Mouse (Mus musculus) telencephalon, adult 2 months (tissue): ENCODE data around the gene Galntl5.
"Not testable (repeated sequence)": the region's sequence is repeated elsewhere in the genome, so short reads cannot be mapped to it uniquely, and the experiment has no call there.

Experiments used
- DNase-seq: peaks from one replicate; pipeline ENCODE4 v3.0.0-alpha.2; 2011; ENCODE audit warnings: low read depth, low spot score

Galntl5 gene

DNA sequence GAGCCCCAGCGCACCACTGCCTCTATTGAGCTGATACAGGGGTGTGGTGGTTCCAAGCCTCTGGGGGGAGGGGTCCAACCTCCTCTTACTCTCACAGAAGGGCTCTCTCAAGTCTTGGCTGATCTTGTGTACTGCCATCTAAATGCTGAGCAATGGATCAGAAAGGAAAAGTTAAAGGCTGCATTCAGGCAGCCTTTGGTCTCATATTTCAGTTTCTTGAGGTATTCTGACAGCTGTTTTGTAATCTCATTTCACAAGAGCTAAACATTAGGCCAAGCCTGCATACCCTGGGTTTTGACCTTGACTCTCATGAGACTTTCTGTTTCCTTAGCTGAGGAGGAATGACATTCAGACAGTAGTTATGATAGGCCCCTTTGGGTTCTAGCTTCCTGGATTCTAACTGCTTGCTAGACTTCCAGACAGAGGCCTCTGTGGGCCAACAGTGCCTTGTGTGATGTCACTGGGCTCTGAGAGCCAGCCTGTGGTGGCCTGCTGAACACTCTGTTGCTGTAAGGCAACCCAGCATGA, at the start of gene Galntl5:
TSS of gene Galntl5 (plus strand) at position 457 of the 528 bp plus-strand sequence.
- DNase-seq: no peak

GRCm38 (mm10) chr5:25146705-25147104, 34.6 kb upstream of the Galntl5 start:
- no peak for DNase-seq

DNA sequence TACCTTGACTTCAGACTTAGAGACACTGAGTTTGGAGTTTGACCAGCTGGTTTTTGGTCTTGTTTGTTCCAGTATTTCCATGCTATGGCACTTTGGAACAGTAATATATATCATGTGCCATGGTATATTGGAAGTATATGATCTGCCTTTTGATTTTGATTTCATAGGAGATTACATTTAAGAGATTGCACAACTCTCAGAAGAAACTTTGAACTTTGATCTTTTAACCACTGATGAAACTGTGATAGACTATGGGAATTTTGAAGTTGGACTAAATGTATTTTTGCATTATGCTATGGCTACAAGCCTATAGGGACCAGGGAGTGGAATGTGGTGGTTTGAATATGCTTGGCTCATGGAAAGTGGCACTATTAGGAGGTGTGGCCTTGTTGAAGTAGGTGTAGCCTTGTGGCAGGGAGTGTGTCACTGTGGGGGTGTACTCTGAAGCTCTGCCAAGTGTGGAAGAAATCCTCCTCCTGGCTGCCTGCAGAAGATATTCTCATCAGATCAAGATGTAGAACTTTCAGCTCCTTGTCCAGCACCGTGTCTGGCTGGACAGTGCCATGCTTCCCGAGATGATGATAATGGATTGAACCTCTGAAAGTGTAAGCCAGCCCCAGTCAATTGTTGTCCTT, 31.8 kb upstream of the Galntl5 start:
- DNase-seq: no peak

GRCm38 (mm10) chr5:25153491-25153890, 27.8 kb upstream of the Galntl5 start:
- no peak for DNase-seq

GRCm38 (mm10) chr5:25153996-25154395, 27.3 kb upstream of the Galntl5 start:
- DNase-seq: no peak

GRCm38 (mm10) chr5:25154823-25155222, 26.4 kb upstream of the Galntl5 start:
- no peak for DNase-seq

- no peak for DNase-seq
Observed at GRCm38 (mm10) chr5:25155351-25155750, 25.9 kb upstream of the Galntl5 start.

DNA sequence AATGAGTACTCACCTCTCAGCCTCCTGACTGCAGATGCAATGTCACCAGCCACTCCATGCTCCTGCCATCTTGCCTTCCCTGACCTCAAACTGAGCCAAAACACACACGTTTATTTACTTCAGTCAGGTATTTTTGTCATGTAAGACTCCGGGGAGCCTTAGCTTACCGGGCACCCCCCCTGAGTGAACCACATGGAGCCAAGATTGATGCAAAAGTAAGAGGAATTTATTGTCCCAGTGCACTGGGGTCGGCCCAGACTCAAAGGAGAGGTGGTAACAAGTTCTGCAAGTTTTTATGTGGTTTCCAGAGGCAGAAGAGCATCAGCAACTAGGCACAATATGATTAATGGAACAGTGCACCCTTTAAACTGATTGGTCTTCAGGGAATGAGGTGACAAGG, 24.1 kb upstream of the Galntl5 start:
- no peak for DNase-seq

- DNase-seq: peak; percentile 81
Observed at GRCm38 (mm10) chr5:25160515-25160914, 20.7 kb upstream of the Galntl5 start.

- no peak for DNase-seq
Observed at GRCm38 (mm10) chr5:25162981-25163380, 18.3 kb upstream of the Galntl5 start.

- no peak for DNase-seq
Observed at GRCm38 (mm10) chr5:25163938-25164337, 17.3 kb upstream of the Galntl5 start.

DNA sequence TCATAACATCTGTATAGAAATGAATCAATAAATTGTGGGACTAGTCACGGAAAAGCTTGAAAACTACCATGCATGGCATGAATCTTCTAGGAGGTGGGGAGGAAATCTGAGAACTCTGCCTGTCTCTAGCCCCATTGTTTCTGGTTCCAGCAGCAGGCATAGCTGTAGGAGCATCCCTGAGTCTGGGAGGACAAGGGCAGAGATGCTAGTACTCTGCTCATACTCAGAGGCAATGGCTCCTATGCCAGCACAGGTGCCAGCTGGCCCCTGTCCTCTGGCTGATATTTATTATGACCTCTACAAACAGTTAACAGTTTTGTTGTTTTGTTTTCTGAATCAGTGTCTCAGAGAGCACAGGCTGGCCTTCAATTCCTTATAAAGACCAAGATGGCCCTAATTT, 16.9 kb upstream of the Galntl5 start:
- DNase-seq: no peak

DNA sequence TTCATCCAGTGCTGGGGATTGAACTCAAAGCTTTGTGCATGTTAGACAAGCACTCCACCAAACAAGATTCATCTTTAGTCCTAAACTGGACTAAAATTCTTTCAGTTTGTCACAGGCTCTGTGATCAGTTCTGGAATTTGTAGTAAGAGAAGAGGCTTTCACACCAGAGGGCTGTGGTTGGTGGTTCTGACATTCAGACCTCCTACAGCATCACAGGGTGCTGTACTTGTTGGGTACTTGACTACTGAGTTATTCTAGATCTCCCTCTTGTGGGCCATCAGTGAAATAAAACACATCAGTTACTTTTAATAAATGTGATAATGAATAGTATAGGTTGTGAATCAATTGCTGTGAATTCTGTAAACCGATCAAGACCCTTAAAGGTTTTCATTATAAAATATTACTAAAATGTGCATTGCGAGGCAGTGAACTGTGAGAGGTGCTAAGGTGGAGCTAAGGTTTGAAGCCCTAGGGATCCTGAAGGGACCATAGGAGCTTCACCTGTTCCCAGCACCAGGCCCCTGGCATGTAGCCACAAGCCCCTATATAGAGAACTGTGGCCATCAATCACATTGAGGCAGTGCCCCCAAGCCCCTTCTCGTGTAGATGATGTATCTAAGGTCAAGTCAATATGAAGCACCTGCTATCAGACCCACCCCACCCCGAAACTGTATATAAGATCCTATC, 16.0 kb upstream of the Galntl5 start:
- peak; percentile 35 for DNase-seq

- no peak for DNase-seq
Observed at GRCm38 (mm10) chr5:25165789-25166135, 15.5 kb upstream of the Galntl5 start.

GRCm38 (mm10) chr5:25166665-25167064, 14.6 kb upstream of the Galntl5 start:
- DNase-seq: no peak

DNA sequence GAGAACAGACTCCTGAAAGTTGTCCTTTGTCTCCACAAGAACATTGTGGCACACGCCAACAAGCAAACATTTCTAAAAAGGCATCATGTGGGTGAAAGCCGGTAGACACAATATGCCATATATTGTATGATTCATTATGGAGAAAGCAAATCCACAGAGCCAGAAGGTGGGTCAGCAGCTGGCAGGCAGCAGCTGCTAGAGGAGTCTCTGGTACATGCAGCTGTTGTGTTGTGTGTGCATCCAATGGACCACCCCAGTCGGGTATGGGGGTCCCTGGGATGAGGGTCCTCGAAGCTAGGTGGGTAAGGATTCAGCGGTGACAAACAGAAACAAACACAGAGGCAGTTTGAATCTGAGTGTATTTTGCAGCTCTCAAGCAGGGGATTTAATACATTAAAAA, 3.3 kb upstream of the Galntl5 start:
- DNase-seq: not testable (repeated sequence)

- not testable (repeated sequence) for DNase-seq
Observed at GRCm38 (mm10) chr5:25178543-25178942, 2.7 kb upstream of the Galntl5 start.

DNA sequence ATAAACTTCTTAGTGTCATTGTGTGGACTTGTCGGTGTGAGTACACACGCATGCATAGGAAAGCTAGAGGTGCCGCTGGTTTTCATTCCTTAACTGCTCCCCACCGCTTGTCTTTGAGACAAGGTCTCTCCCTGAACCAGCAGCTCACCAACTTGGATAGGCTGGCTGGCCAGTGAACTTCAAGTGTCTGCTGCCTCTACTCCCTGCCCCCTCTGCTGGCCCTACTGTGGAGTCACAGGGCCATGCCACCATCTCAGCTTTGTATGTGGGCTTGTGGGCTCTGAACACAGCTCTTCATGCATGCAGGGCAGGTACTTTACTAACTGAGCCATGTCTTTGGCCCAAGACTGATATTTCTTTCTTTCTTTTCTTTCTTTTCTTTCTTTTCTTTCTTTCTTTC, 2.0 kb upstream of the Galntl5 start:
- DNase-seq: no peak

DNA sequence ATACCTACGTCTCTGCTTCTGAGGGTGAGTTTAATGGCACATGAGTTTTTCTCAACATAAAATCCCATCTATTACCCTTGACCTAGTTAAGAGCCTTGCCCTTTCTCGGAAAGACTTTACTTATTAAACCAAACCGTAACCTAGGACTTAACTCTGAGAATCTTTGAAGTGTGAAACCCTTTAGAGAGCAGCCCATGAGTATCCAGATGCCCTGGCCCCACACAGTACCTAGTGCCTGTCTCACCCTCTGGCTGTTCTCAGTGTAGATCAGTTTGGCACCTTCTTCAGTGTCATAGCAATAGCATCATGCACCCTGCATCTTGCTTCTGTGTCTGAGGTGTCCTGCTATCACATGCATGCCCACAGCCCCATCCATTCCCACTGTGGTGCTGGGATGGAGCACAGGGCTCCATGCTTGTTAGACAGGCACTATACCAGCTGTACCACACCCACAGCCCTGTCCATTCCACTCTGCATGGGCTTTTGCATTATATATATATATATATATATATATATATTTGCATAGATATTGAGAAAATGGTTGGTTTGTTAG, 1.2 kb upstream of the Galntl5 start:
- DNase-seq: no peak

- DNase-seq: no peak
Observed at GRCm38 (mm10) chr5:25183595-25183994, 2.3 kb downstream of the Galntl5 start.

GRCm38 (mm10) chr5:25184594-25184993, 3.3 kb downstream of the Galntl5 start:
- no peak for DNase-seq

GRCm38 (mm10) chr5:25187727-25188126, 6.5 kb downstream of the Galntl5 start:
- DNase-seq: no peak

DNA sequence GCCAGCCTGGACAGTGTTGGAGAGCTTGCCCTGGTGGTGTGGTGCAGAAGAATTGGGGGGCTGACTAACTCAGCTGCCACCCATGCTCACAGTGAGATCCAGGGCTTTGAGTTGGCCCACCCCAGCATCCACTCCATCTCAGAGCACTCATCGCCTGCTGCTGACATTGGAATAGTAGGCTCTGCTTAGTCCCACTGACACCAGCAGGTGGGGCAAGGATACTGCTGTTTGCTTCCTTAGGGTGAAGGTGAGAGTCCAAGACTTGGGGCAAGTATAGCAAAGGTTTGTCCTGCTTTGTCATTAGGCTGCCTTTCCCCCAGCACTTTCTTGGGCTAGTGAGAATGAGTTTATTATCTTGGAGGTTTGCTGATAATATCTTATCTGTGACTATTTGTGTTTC, 7.5 kb downstream of the Galntl5 start:
- DNase-seq: no peak
